Mouse (Mus musculus) embryonic facial prominence, embryonic 14.5 days (tissue): Measurements from ENCODE around the gene 4932438A13Rik. TPM values are rescaled to one million over a fixed set of nuclear protein-coding genes. Genes with fewer than 3 reads are reported as not detected.
A peak's percentile ranks its signal among the peaks of the same experiment; 100 is the strongest.

Experiments
- ATAC-seq: fragments of 200-750 bp; cut with Nextera tagmentation; 2 replicates; pipeline ENCODE4 v1.8.0; 2017; ENCODE audit warnings: low read depth, moderate number of reproducible peaks, moderate TSS enrichment
- DNase-seq: peaks from one replicate; pipeline ENCODE4 v3.0.0-alpha.2; 2015; ENCODE audit warnings: low spot score
- H3K27ac ChIP-seq: fragments of 300-500 bp; sonication (generic); replicated peaks from 2 replicates; pipeline ENCODE4 v1.5.1; 2014; ENCODE audit warnings: low read depth, mild to moderate bottlenecking, low read length, moderate library complexity
- H3K27me3 ChIP-seq: fragments of 300-500 bp; sonication (generic); replicated peaks from 2 replicates; pipeline ENCODE4 v1.6.1; 2014; ENCODE audit warnings: low read length; ENCODE audit not compliant: control insufficient read depth, insufficient read depth
- H3K36me3 ChIP-seq: fragments of 300-500 bp; sonication (generic); 2 replicates; pipeline ENCODE4 v1.6.1; 2014; ENCODE audit warnings: low read length, mixed read lengths; ENCODE audit not compliant: control insufficient read depth, insufficient read depth
- H3K4me1 ChIP-seq: fragments of 300-500 bp; sonication (generic); 2 replicates; pipeline ENCODE4 v1.6.1; 2014; ENCODE audit warnings: antibody characterized with exemption, low read length; ENCODE audit not compliant: control insufficient read depth, insufficient read depth
- H3K4me2 ChIP-seq: fragments of 300-500 bp; sonication (generic); 2 replicates; pipeline ENCODE4 v1.6.1; 2014; ENCODE audit warnings: low read depth, mild to moderate bottlenecking, low read length, moderate library complexity, mixed read lengths
- H3K4me3 ChIP-seq: fragments of 300-500 bp; sonication (generic); 2 replicates; pipeline ENCODE4 v1.5.1; 2014; ENCODE audit warnings: low read depth, mild to moderate bottlenecking, low read length
- H3K9ac ChIP-seq: fragments of 300-500 bp; sonication (generic); 2 replicates; pipeline ENCODE4 v1.6.1; 2014; ENCODE audit warnings: low read depth, mild to moderate bottlenecking, low read length, moderate library complexity, mixed read lengths
- H3K9me3 ChIP-seq: fragments of 300-500 bp; sonication (generic); 2 replicates; pipeline ENCODE4 v1.6.1; 2016; ENCODE audit warnings: low read length; ENCODE audit not compliant: control insufficient read depth
- WGBS: fragments of 180-500 bp; shearing (Covaris S2); extraction: QIAGEN DNeasy Blood & Tissue Kit; methylation state at CpG from one replicate; pipeline ENCODE4 v1.1.7; 2014; 5-methylcytosine and 5-hydroxymethylcytosine counted together
- polyA plus RNA-seq: library from polyadenylated mRNA; unstranded; fragments of >200 nt; fragmentation: Nextera tagmentation; extraction: Ambion mirVana; gene quantifications from 2 replicates; pipeline ENCODE4 v1.2.1, GENCODE M21; 2014

The 4932438A13Rik gene
- polyA plus RNA-seq, 1 experiment from 2014 or later = 61.5 TPM

DNA sequence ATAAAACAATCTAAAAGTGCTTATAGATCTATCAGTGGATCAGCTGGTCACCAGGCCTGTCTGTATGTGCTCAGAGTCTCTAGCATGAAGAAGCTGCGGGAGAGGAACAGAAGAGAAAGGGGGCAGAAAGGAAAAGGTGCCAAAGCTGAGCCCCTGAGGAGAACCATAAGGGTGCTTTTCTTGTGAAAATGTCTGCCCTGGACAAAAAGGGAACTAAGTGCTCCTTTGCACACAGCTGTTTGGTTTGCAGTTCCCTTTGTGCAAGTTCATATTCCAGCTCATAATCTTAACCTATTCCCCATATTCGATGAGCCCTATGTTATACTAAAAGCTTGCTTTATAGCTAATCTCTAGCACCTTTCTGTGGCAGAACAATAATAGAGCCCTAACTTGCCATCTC, 175.1 kb downstream of the 4932438A13Rik start:
- no peak for ATAC-seq
- H3K36me3 ChIP-seq = peaks cover 62% of the 10 kb centered on the region

DNA sequence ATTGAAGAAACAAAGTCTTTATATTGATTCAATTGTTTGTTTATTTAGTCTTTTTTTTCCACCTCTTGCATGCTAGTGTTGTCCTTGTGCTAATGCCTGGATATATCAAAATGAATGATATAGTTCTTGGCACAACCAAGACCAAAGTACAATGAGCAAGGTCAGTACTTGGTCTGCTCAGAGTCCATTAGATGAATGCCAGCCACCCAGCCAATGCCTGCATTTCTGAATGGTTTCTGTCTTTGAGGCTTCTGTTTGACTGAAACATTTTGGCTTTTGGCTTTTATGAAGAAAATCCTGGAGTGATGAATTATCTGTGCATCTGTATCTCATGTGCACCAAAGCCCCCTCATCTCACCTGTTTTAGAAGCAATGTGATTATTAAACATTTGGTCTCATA, 176.9 kb downstream of the 4932438A13Rik start:
- no peak overlapping the region for H3K4me2 ChIP-seq
- H3K4me3 ChIP-seq = no peak overlapping the region
- H3K9me3 ChIP-seq = no peaks in the 10 kb centered on the region
- no peak overlapping the region for H3K27ac ChIP-seq
- H3K27me3 ChIP-seq = no peaks in the 10 kb centered on the region
- H3K36me3 ChIP-seq = peaks cover 77% of the 10 kb centered on the region
- no peaks in the 10 kb centered on the region for H3K4me1 ChIP-seq
- DNase-seq (no peak), ATAC-seq (no peak)
- no peak overlapping the region for H3K9ac ChIP-seq

More for the DNA sequence above, 175.1 kb downstream of the 4932438A13Rik start:
- WGBS = 83% methylated on average over 2 of the region's 2 CpGs
- no peaks in the 10 kb centered on the region for H3K27me3 ChIP-seq
- no peak overlapping the region for H3K27ac ChIP-seq
- H3K4me3 ChIP-seq = no peak overlapping the region
- H3K9me3 ChIP-seq = no peaks in the 10 kb centered on the region
- DNase-seq = no peak
- H3K4me2 ChIP-seq = no peak overlapping the region
- no peak overlapping the region for H3K9ac ChIP-seq
- H3K4me1 ChIP-seq = no peaks in the 10 kb centered on the region

DNA sequence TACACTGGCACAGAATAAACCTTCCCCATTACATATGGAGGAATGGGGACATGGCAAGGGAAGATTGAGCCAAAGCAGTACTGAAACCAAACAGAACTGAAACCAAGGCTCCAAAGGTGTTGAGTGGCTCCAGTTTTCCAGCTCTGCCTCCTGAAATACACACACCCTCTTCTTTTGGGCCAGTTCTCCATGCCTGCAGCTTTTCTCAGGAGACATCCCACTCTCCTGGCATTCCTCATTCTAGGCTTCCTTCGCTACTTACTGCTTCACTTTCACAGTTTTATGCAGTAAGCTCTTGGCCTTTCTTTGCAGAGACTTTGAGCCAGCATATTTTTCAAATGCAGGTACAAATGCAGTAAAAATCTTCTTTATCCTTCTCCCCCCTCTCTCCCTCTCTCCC, 188.6 kb downstream of the 4932438A13Rik start:
- Histone ChIP-seq H3K4me1 (no peaks in the 10 kb centered on the region), H3K36me3 (peaks cover 34% of the 10 kb centered on the region), H3K4me2 (no peak overlapping the region), H3K27ac (no peak overlapping the region), H3K4me3 (no peak overlapping the region), H3K9me3 (no peaks in the 10 kb centered on the region), H3K9ac (no peak overlapping the region), H3K27me3 (no peaks in the 10 kb centered on the region)
- ATAC-seq (no peak), DNase-seq (no peak)
- WGBS = 91% methylated on average over 1 of the region's 1 CpGs

DNA sequence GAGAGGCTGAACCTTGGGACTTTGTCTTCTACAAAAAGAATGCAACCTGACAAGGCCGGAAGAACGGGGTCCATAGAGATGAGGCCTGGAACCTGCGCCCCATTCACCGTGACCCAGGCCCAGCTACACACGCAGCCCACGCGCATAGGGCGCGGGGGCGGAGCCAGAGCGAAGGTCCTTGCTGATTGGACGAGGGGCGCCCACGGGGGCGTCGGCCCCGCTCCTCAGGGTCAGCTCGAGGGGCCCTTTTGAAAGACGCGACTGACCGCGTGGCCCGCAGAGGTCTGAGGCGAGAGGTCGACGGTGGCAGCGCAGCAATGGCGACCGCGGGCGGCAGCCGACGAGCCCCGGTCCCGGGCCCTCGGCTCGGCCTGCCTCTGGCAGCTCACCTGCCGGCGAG, 200.5 kb downstream of the 4932438A13Rik start, which contains the start of gene Adad1:
Gene Adad1, plus strand, starts transcription at position 122 of the 400 bp plus-strand sequence.
- H3K27me3 ChIP-seq = no peaks in the 10 kb centered on the region
- H3K9ac ChIP-seq = no peak within 1 kb of the TSS; the same call in 1 of the 2 replicates
- H3K27ac ChIP-seq = no peak within 1 kb of the TSS
- H3K9me3 ChIP-seq = peaks cover 21% of the 10 kb centered on the region
- H3K4me1 ChIP-seq = no peaks in the 10 kb centered on the region
- DNase-seq = no peak
- ATAC-seq = peak; percentile 55; the same call in 1 of the 2 replicates
- 60% methylated on average over 21 of the region's 39 CpGs for WGBS
- H3K36me3 ChIP-seq = no peaks in the 10 kb centered on the region
- peak within 1 kb of the TSS; percentile 48 for H3K4me2 ChIP-seq
- H3K4me3 ChIP-seq = peak within 1 kb of the TSS; percentile 30

DNA sequence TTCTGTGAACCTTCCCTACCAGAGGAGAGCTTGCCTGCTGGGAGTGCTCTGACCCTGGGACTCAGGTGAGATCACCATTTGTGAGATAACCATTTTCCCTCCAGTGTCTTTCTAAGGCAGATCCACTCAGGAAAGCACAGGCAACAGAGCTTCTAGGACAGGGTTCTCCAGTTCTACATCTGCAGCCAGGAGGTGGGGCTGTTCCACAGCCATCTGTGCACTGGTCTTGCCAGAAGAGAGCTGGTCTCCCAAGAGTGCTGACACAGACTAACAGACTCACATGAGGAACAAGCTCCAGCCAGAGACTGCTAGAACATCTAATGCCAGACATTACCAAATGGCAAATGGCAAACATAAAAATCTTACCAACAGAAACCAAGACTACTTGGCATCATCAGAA, 210.3 kb downstream of the 4932438A13Rik start:
- no peaks in the 10 kb centered on the region for H3K4me1 ChIP-seq
- H3K4me2 ChIP-seq = no peak overlapping the region
- H3K27ac ChIP-seq = no peak overlapping the region
- no peaks in the 10 kb centered on the region for H3K27me3 ChIP-seq
- ATAC-seq (no peak), DNase-seq (peak; percentile 11)
- H3K4me3 ChIP-seq = no peak overlapping the region
- H3K9me3 ChIP-seq = 0 out of 2 replicates have a peak, but pooled peaks cover 5% of the 10 kb centered on the region
- no peaks in the 10 kb centered on the region for H3K36me3 ChIP-seq
- H3K9ac ChIP-seq = no peak overlapping the region

DNA sequence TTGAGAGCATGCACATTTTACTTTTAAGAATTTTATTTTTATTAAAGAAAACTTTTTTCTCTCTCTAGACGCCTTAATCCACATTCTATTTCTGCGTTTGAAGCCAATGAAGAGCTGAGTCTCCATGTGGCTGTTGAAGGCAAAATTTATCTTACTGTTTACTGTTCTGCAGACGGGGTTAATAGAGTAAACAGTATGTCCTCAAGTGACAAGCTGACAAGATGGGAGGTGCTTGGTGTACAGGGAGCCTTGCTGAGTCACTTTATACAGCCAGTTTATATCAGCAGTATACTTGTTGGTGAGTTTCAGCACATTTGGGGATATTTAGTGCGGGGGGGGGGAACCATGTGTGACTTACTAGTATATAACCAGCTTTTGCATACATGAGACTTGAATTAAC, 222.0 kb downstream of the 4932438A13Rik start:
- DNase-seq (no peak), ATAC-seq (no peak)
- no peak overlapping the region for H3K4me2 ChIP-seq
- 77% methylated on average over 4 of the region's 4 CpGs for WGBS
- H3K4me1 ChIP-seq = no peaks in the 10 kb centered on the region
- H3K9ac ChIP-seq = no peak overlapping the region
- no peaks in the 10 kb centered on the region for H3K9me3 ChIP-seq
- H3K4me3 ChIP-seq = no peak overlapping the region
- H3K27ac ChIP-seq = no peak overlapping the region
- H3K27me3 ChIP-seq = no peaks in the 10 kb centered on the region
- no peaks in the 10 kb centered on the region for H3K36me3 ChIP-seq

DNA sequence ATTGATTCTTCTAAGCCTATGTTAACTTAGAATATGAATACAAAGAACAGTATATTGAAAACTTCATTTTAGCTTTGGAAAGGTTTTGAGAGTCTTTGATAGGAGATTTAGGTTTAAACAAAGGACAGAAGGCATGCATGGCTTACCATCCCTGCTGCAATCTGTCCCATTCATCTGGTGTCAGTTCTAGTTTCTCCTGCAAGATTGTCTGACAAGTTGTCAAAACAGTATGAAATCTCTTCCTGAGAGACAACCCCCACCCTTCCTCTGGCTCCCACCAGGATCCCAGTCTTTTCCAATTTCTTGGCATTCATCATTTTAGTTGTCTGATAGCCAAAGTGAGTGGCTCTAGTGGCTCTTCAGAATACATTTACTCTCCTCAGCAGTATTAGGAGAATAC, 227.8 kb downstream of the 4932438A13Rik start:
- DNase-seq (no peak), ATAC-seq (no peak)
- no peak overlapping the region for H3K27ac ChIP-seq
- H3K9ac ChIP-seq = no peak overlapping the region
- no peaks in the 10 kb centered on the region for H3K27me3 ChIP-seq
- H3K9me3 ChIP-seq = no peaks in the 10 kb centered on the region
- no peaks in the 10 kb centered on the region for H3K4me1 ChIP-seq
- H3K36me3 ChIP-seq = no peaks in the 10 kb centered on the region
- H3K4me3 ChIP-seq = no peak overlapping the region
- no peak overlapping the region for H3K4me2 ChIP-seq

Other genes starting within 250 kb of the 4932438A13Rik start
- gene Bbs7, start 249.6 kb upstream of the 4932438A13Rik start, polyA plus RNA-seq = 14.9 and 15.5 TPM in 2 replicates
- 3.8 and 5.8 TPM in 2 replicates for gene Trpc3, start 172.9 kb upstream of the 4932438A13Rik start, polyA plus RNA-seq
- 0.51 and 1.0 TPM in 2 replicates for gene Adad1, start 200.4 kb downstream of the 4932438A13Rik start, polyA plus RNA-seq